Mouse (Mus musculus): ENCODE measurements around the gene Ubac2.

Gene Ubac2

DNA sequence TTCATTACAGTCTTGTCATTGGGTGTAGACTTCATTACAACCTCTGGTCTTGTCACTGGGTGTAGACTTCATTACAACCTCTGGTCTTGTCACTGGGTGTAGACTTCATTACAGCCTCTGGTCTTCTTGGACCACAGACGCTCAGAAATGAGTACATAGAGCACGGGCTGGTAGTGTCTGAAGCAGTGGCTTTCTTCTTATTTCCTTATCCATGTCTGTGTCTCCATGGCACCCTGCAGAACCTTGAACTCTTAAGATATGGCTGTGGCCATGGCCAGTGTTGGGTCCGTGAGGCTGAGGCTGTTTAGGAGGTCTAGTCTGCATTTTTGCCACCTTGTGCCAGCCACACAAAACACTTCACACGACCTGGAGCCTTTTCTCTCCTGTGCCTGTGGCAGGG, 129.8 kb downstream of the Ubac2 start:
- DNase-seq (ENCODE audit: low spot score), result no peak

DNA sequence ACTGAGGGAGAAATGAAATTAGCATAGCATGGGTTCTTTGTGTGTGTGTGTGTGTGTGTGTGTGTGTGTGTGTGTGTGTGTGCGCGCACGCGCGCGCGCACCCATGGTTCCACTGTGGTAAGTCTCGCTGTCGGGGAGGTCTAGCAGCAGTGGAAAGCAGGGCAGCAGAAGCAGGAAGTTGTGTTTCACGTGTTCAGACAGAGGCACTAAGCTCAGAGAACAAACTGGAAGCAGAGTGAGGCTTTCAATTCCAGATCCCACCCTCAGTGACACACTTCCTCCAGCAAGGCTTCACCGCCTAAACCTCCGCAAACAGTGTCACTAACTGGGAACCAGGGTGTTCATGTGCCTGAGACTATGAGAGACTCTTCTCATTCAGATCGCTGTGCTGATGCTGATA, 131.1 kb downstream of the Ubac2 start:
- peak; percentile 64 for DNase-seq (ENCODE audit: low spot score)

DNA sequence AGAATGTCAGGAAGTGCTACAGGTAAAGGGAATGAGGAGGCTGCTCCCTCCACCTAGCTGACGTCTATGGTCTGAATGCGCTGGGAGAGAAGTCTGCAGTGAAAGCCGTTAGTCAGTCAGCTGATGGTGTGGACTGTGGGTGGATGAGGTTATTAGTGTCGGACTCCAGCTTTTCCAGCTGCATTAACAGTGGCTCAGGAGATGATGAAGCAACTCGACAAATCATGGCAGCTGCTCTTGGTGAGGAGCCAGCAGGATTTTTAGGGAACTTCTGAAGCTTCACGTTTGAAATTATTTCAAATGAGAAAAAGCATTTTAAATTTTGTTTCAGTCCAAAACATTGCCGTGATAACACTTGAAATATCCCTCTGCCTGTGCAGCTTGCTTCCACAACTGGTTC, 131.9 kb downstream of the Ubac2 start:
- DNase-seq (ENCODE audit: low spot score), result no peak

DNA sequence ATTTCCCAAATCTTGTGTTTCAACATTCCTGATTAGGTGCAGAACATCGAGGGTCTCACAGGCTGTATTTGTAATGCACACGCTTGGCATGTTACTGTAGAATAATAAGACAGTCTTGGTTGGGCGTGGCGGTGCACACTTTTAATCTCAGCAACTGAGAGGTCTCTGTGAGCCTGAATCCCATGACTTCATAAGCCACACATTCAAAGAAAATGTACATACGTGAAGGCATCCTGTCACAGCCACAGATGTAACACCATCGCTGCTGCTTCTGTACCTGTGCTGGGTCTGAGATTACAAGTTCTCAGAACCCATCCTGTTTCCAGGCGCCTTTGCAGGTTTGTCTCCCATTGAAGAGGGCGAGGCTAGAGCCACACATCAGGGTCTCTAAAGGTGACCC, 133.3 kb downstream of the Ubac2 start:
- DNase-seq (ENCODE audit: low spot score), result no peak

DNA sequence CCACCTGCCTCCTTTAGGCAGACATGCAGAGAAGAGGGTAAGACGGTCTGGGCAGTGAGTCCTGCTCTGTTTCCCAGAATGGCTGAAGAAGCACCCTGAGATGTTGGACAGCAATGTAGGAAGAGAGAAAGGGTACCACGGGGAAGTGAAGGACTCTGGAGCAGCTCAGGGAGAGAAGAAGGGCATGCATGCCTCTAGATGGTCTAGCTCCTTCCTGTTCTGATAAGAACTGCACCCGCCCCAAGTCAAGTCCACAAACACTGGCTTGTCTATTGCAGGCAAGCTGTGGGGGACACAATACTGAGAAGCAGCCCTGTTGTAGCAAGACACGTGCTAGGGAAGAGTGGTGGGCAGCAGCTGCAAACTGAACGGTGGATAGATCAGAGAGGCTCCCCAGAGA, 133.8 kb downstream of the Ubac2 start:
- no peak for DNase-seq (ENCODE audit: low spot score)

DNA sequence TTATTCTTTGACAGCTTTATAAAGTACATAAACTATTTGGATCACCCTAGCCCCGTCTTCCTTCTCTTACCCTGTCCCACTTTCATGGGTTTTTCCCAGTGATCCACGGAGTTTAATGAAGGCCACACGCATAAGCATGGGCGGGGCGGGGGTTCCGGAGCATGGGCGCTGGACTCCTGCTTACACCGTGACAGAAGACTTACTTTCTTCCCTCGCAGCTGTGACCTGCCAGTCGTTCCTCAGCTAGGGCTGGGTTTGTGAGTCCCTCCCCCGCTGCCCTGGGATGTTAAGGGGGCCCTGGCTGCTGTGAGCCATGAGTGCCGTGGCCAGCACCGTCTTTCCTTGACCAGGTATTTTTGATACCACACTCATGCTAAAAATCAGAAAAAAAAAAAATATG, 134.4 kb downstream of the Ubac2 start:
- no peak for DNase-seq (ENCODE audit: low spot score)

DNA sequence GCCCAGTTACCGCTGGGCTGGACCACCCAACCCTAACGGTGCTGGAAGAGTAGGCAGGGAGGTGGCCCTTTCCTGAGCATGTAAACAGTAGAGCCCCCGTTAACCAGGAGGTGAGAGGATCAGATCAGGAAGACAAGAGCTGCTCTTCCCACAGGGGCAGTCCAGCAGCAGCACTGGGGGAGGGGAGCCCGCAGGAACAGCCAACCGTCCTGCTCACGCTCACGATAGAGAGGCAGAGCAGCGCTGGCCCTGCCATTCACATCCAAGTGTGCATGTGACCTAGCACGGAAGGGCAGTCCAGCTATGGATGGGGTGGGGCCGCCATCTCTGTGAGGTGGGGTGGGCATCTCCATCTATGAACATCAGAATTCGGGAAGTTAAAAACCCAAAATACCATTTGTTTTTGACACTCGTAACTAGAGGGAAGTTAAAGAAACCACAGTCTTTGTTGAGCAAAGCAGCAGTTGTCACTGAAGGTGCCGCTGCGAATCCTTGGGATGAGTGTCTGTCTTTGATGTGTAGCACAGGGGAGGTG, 135.1 kb downstream of the Ubac2 start:
- DNase-seq (ENCODE audit: low spot score), result peak; percentile 57

DNA sequence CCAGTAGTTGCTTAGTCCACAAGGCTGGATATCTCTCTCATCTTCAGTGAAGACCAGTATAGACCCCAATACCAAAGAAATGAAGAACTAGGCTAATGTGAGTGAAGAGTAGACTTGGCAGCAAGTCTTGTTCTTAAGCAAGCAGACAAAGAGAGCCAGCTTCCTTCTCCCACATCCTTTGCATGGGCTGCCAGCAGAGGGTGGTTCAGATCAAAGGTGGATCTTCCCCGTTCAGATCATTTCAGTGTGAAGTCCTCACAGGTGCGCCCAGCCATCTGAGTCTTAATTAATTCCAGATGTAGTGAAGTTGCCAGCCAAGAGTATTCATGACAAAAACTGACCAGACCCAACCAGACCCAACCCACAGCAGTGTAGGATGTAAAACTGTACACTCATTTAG, 139.5 kb downstream of the Ubac2 start:
- no peak for DNase-seq (ENCODE audit: low spot score)

DNA sequence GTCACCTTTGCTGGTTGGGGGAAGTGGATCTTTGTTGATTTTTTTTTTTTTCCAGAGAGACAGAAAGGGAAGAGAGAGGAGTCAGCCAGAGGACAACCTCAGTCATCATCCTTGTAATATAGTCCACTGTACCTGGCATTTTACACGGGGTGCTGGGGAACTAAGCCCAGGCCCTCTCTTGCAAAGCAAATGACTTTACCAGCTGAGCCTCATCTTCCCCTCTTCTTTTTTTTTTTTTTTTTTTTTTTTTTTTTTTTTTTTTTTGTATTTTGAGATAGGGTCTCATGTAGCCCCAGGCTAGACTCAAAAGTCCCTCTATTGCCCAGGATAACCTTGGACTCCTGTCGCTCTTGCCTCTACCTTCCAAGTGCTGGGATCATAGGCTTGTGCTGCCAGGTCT, 141.0 kb downstream of the Ubac2 start:
- no peak for DNase-seq (ENCODE audit: low spot score)

DNA sequence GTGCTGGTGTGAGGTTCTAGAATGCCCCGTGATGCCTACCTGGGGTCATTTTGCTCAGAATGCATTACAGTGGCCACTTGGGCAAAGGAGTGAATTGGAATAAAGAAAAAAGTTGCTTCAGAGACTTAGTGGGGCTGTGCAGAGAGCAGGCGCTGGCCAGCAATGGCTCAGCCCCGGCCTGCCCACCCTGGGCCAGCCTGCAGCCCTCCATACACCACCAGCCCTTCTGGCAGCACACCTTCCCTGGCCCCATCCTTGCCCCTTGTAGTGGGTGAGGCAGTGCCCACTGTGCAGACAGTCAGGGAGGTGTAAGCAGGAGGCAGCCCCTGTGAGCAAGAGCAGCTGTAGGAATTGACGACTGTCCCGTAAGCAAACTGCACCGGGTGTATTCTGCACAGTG, 142.1 kb downstream of the Ubac2 start:
- DNase-seq (ENCODE audit: low spot score), result no peak

DNA sequence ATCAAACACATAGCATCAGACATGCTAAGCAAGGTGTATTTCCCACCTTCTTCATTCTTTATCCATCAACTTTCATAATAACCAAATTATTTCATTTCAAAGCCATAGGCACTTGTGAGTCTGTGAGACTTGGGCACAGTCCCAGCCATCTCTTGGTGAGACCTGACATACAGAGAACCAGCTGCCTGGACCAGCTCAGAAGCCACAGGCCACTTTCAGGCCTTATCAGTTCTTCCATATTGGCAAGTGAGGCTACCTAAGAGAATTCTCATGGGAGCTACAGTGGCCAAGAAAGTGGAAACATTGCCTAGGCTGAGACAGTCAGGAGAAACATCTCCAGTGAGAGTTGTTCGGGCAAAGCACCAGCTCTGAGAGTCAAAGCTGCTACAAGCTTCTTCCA, 144.6 kb downstream of the Ubac2 start:
- no peak for DNase-seq (ENCODE audit: low spot score)

DNA sequence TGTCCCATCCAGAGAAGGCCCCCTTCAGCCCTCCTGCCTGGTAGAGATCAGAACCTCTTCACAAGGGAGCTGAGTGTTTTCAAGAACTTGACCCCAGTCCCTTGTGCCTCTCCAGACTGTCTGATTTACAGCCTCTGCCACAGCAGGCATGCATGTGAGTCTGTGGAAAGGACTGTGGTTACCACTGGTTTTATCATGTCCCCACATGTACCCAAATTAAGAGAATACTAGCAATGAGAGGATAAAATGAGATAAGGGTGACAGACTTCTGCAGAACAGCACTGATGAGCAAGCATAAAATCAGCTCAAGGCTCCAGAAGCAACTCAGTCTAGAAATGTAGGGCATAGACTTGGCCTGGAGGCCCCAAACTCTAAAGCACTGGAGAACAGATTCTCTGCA, 145.5 kb downstream of the Ubac2 start:
- no peak for DNase-seq (ENCODE audit: low spot score)

DNA sequence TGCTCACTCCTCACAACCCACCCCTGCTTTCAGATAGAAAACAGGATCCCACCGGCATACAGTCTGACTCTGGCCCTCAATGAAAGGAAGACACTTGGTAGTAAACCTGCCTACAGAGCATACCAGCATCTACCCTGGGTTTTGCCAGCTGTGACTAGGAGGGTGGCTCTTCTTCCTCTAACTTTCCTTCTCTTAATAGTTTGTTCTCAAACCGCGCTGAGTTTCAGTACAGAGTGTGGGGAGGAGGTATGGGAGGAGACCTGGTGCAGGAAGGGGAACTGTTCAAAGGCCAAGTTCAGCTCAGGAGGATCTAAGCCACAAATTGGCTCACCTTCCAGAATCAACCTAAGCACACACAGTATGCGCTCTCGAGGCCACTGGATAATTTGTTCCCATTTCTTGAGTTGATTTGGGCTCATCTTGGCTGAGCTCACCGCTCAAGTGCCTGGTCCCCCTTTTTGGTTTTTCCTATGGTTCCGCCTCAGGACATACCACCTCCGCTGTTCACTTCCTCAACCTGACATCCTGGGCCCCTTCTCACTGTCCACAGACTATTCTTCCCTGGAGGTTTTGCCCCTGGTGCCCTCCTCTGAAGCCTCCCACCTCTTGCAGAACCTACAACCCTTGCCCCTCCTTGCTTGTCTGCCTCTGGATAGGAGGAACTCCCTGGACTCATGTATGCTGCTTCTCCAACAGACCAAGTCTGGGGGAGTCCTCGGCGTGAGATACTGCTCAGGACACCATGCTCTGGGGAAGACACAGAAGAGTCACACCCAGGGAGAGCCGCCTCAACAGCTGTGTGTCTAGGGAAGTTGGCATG, 150.7 kb downstream of the Ubac2 start:
- DNase-seq (ENCODE audit: low spot score), result peak; percentile 45

DNA sequence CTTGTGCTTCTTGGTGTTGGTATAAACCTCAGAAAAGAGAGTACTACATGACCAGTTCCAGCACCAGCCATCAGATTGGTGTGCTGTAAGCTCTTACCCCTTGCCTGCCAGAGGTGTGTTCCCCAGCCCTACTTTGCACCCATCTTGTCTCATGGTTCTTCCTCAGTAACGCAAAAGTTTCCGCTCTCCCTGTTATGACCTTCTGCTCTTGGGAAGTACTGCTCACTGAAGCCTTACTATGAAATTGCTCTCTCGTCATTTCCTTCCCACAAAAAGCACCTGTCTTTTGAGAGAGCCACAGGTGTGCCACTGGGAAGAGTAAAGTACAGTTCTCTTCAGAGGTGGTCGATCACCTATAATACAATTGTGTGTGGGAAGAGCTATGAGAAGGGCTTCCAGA, 151.4 kb downstream of the Ubac2 start:
- DNase-seq (ENCODE audit: low spot score), result no peak

DNA sequence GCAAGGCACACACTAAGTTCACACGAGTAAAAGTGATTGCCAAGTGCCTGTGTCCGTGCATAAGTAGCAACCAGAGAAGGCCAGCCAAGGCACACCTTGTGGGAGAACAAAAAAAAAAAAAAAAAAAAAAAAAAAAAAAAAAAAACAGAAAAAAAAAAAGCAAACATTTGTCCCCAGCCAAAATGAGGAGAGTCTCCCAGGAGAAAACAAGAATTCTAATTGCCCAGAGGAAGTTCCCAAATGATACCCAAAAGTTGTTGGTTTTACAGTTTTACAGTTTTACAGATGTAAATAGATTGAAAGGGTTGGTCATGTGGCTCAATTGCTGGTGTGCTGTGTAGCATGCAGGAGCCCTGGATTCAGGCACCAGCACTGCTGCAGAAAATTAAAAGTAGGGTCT, 153.6 kb downstream of the Ubac2 start:
- DNase-seq (ENCODE audit: low spot score), result no peak

DNA sequence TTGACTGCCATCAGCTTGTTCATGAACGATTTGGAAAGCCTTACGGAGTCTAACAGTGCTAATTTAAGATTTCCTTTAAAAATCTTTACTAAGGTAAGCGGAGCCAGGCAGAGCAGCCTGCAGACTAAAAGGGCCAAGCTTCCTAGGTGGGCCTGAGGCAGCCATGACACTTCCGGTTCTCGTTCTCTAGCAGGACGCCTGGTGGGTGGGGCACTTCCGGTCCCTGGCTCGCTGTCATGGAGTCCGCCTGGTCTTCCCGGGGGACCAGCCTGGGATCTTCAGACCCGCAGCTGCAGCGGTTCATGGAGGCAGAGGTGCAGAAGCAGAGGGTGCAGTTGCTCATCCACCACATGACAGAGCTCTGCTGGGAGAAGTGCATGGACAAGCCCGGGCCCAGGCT, 156.0 kb downstream of the Ubac2 start, which contains the start of gene Timm8a2:
Timm8a2 (plus strand) TSS at position 224 of the 400 bp plus-strand sequence.
- DNase-seq (ENCODE audit: low spot score), result no peak

DNA sequence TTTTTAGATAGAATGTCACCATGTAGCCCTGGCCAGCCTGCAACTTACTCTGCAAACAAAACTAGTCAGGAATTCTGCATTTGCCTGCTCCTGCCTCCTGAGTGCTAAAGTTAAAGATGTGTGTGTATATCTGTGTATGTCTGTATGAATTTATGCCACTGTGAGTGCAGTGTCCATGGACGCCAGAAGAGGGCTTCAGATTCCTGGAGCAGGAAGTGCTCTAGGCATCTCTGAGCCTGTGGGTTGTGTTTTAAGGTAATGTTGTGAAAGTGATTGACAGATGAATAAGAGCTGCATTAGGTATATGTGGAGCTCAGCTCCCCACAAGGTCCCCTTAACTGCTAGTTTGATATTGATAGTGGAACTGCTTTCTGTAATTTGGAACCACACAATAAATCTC, 156.8 kb downstream of the Ubac2 start:
- DNase-seq (ENCODE audit: low spot score), result no peak

DNA sequence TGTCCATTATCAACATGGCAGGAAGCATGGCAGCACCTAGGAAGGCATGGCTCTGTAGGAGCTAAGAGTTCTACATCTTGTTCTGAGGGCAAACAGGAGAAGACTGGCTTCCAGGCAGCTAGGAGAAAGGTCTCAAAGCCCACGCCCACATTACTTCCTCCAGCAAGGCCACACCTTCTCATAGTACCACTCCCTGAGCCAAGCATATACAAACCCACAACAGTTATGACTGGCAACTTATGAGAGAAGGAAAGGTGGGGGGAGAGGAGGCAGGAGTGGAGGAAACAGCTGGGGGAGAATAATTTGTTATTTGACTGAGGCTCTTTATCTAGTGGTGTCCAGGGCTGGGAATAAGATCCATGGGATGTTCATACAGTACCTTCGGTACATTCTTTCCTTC, 157.4 kb downstream of the Ubac2 start:
- DNase-seq (ENCODE audit: low spot score), result no peak

DNA sequence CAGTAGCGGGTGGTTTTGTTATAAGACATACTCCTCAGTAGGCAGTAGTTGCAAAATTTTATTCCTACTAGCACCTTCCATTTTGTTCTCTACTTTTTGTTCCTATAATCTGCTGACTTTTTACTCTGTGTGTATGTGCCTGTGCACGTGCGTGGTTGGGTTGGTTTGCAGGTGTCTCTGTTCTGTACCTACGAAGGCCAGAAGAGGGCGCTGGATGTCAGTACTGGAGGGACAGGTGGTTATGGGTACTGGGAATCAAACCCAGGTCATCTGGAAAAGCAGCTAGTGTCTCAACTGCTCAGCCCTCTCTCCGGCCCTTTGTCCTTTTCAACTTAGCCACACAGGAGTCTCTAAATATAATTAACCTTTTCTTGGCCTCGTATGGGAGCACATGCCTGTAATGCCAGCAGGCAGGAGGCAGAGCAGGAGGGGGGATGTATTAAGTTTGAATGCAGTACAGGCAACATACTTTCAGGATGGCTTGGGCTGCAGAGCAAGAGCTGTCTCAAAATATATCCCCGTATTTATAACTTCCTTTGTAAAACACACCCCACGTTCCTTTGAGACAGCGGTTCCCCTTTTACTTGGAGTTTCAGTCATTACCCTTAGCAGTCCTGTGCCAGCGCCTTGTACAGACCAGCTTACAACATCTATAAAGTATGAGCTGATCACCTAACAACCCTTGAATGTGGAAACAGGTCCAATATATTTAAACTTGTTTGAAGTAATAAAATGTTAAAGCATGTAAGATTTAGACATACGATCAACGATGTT, 160.6 kb downstream of the Ubac2 start:
- no peak for DNase-seq (ENCODE audit: low spot score)

DNA sequence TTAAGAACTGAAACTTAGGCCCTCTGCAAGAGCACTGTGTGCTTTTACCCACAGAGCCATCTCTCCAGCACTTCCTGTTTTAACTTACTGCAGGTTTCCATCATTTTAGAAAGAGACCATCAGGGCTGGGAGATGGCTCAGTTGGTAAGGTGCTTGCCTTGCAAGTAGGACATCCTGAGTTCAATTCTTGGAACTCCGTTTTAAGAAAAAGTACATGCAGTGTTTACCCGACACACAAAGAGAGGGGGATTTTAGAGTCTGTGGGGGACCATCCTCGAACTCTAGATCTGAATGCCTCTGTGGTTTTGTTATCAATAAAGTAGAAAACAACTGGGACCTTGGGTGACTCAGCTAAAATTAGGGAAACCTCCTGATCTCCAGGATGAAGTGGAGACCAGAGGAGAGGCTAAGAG, 163.0 kb downstream of the Ubac2 start:
- DNase-seq (ENCODE audit: low spot score), result no peak

DNA sequence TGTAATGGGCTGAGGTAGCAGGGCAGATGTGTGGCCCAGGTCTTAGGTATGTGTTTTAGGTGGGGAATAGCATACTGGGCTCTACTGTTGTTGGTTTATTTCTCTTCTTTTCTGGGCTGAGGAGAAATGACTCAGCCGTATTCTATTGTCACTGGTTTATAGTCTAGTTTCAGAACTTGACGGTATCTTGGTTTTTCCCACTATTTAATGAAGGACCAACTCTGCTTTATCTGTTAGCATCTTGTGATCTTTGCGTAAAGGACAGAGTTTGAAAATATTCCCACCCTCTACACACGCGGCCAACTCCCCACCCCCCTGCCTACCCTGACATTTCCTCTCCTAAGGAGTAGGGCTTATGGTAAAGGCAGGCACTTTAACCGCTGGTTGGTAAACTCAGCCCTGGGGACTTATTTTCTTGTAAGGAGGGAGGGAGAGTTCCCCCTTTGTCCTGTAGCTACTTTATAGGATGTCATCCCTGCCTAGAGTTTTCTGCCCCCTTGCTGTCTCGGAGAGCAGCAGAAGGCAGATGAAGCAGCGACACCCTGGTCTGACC, 163.8 kb downstream of the Ubac2 start:
- DNase-seq (ENCODE audit: low spot score), result no peak

DNA sequence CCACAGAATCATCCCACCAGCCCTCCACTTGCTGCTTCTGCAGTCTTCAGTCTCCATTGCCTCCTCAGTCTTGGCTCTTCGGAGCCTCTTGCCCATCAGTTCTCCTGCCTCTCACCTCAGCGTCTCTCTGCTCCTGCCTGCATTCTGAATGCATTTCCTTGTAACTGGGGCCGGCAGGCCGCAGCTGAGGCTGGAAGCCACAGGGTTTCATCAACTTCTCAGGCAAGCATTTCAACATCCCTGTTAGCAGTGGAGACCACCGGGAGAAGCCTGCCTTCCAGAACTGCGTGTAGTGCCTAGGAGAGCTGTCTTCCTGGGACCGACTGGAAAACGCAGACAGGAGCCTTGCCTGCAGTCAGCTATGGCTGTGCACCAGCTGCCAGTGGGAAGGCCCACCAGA, 169.4 kb downstream of the Ubac2 start:
- no peak for DNase-seq (ENCODE audit: low spot score)

DNA sequence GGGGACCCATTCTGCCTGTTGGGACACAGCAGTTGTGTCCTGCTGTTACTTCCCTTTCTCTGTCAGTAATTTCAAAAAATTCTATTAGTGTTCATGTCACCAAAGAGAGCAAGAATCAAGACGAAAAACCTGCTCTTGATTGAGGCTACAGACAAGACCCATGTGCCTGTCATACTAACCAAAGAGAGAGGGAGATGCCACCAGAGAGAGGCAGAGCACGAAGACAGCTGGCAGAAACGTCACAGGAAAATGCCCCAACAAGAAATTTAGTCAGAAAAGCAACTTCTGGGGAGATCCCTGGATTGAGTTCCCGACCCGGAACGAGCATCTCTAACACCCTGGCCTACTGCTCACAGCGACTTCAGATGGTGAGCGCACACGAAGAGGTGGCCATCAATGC, 170.4 kb downstream of the Ubac2 start:
- DNase-seq (ENCODE audit: low spot score), result no peak
